Mouse (Mus musculus) heart, adult 9 months (tissue): ENCODE data around the gene Henmt1.

Source experiments
- DNase-seq, 2 experiments: peaks; one replicate each; pipeline ENCODE4 v3.0.0; 2022; ENCODE audit warnings: low spot score in 2 of 2

Gene Henmt1

GRCm38 (mm10) chr3:108940001-108940633 is 444 bp downstream of the Henmt1 start, which contains the start of gene Gm9857:
TSS of gene Gm9857 (minus strand) at chr3:108940445.
- DNase-seq: no peak

DNA sequence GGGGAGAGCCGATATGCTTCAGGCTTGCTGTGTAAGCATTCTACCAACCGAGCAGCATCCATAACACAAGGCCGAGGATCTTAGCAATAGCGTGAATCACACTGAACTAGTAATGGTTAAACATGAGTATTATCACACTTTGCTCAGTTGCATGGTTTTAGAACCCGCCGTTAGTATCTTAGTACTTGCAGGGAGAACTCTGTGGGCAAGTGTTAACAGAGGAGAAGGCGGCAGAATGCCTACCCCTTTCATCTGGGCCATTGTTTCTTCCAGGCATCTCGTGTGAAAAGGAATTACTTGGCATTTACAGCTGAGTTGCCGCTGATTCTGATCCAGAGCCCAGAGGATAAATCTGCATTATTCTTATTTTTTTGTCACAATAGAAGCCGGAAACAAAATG is 1.3 kb downstream of the Henmt1 start:
- DNase-seq: no peak

GRCm38 (mm10) chr3:108957976-108958375 is 18.3 kb downstream of the Henmt1 start:
- no peak for DNase-seq

DNA sequence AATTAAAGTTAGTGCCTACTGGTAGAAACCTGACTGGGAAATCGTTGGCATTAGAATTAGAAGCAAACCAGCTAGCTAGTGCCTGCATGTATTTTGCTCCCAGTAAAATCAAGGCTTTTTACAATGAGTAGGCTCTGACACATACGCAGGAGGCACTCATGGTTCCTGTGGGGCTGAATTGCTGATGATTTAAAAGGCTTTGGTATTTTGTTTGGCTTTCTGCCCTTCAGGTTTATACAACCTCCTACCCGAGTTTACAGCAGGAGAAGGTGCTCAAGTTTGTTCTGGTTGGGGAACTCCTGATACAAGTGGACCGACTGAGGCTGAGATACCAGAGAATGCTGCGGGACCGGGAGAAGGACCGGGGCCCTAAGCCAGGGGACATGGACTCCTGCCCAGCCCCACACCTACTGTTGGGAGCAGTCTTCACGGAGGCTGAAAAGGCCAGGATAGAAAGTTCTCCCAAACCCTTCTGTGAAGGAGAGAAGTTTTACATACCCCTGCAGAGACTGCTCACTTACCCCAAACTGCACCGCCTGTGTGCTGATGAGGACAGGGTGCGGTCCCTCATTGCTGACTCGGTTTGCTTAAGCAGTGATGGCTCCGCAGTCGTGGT is 20.1 kb downstream of the Henmt1 start:
- DNase-seq: no peak

GRCm38 (mm10) chr3:108961226-108961625 is 21.6 kb downstream of the Henmt1 start:
- DNase-seq: no peak

DNA sequence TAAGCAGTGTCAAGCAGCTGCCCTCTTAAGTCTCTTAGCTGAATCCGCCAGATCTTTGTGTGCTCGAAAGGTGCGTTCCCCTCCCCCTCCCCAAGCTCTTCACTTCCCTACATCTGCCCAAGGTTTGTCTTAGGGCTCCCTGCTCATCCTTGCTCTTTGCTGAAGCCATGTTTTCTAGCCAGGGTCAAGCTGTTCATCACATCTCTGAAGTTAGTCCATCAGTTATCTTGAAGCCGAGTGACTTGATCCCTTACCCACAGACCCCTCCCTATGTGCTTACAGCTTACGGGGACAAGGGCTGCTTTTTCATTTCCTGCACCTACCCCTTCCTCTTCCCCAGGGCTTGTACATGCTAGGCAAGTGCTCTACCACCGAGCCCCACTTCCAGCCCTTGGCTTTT is 22.0 kb downstream of the Henmt1 start:
- no peak for DNase-seq

GRCm38 (mm10) chr3:108963278-108963677 is 23.6 kb downstream of the Henmt1 start:
- no peak for DNase-seq

GRCm38 (mm10) chr3:108963776-108964175 is 24.1 kb downstream of the Henmt1 start:
- DNase-seq: no peak

DNA sequence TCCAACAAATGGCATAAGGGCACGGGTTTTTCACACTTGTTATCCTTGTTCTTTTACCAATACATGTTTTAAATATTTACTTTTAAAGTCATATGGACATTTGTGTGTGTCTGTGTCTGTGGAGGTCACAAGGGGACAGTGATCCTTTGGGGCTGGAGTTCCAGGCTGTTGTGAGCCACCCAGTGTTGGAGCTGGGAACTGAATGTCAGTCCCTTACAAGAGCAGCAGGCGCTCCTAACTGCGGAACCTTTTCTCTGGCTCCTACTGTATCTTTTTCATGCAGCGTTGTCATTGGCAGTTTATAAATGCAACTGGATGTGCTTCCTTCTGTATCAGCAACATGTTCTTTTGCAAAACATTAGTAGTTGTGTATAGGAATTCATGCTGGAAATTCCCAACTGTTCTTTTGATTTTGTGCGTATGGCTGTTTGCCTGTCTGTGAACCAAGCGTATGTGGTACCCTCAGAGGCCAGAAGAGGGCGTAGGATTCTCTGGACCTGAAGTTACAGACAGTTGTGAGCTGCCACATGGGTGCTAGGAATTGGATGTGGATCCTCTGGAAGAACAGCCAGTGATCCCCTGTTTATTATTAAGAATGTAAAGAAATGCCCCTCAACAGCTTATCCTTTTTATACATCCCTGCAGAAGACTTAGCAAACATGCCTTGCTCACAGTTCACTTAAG is 24.8 kb downstream of the Henmt1 start:
- DNase-seq: no peak

DNA sequence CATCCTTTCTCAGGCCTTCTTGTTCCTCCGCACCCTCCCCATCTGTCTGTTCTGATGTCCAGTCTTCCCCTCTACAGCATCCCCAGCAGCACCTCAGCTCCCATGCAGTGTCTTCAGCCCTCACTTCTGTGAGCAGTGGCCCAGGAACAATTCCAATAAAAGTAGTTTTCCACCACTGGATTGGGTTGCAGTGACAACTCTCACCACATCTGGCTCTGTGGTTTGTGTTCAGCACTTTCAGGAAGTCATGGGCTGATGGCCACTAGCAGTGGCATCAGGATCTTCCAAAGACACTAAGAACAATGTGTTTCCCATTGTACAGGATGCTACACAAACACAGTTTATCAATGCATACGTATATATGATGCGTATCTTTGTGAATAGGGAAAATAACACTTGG is 26.4 kb downstream of the Henmt1 start:
- DNase-seq: no peak

GRCm38 (mm10) chr3:108973980-108974660 is 34.4 kb downstream of the Henmt1 start:
- DNase-seq: no peak

- no peak for DNase-seq
Measured at GRCm38 (mm10) chr3:108974920-108975485, 35.3 kb downstream of the Henmt1 start.

GRCm38 (mm10) chr3:108977340-108978030 is 37.8 kb downstream of the Henmt1 start:
- DNase-seq: no peak

DNA sequence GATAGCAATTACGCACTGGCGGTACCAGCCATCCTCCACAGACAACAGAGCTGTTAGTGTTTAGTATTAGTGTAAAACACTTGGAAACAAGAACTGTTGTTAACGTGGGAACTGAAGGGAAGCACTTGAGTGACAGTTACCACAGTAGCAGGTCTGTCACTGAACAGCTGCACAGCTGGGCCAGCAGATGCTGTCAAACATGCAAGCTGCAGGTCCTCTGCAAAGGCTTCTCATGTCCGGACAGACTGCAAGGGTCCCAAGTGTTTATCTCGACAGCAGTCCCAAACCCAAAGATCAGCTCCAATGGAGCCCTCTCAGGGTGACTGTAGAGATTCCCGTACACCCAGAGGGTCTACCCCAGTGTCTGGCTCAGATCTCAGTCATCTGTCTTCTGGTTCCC is 42.3 kb downstream of the Henmt1 start:
- DNase-seq: no peak

GRCm38 (mm10) chr3:108983989-108984388 is 44.3 kb downstream of the Henmt1 start:
- no peak for DNase-seq

DNA sequence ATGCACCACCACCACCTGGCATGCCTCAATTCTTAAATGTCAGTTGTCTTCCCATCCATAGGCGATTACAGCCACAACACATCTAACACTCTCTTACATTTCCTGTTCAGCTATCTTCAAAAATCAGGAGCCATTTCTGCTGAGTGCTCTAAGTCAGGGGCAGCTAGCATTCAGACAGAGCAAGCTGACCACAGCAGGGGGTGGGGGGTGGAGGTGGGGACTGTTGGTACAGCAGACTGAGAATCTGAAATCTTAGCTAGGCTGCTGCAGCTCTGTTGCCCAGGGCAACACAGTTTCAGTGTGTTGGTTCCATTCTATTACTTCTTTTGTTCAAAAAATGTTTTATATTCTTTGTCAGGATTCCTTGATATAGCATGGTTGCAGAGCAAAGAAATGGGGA is 46.9 kb downstream of the Henmt1 start:
- no peak for DNase-seq

- no peak for DNase-seq
Measured at GRCm38 (mm10) chr3:108987009-108987659, 47.5 kb downstream of the Henmt1 start.

DNA sequence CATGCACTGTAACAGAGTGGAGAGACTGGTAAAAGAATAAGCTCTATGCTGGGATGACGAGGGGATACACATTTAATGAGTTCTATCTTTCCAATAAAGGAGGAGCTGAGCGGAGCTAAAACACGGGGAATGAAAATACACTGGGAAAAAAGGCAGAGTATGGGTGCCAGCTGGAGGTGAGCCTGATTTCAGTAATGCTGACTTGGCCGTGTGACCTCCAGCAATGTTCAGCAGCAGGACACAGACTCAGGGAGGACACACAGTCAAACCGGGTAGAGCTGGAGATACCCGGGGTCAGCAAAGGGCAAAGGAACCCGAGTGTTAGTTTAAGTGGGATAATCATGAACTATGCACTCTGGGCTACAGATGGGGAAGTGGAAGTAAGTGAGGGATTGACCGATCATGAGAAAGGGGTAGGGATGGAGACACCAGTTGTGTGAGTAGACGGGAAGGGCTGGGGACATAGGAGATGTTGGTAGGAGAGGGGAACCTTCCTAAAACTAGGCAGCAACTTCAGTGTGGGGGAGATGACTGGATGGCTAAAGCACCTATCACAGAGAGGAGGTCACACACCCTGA is 50.4 kb downstream of the Henmt1 start:
- DNase-seq: peak in 1 of 2 experiments; percentile 46

GRCm38 (mm10) chr3:108994477-108994876 is 54.8 kb downstream of the Henmt1 start:
- no peak for DNase-seq

DNA sequence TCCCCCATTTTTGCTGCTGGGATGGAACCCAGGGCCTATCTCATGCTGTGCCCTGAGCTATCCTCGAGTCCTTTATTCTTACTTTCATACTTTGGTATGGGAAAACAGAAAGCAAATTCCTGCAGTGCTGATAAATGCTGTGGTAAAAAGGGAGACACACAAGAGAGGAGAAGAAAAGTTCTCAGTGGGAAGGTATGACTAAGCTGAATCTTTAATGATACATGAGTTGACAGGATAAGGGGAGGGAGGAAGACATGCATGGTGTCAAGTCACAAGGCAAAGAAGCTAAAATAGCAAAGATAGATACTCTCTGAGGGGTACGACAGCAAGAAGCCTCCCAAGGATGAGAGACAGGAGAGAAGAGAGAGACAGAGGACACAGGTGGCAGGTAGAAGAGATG is 55.7 kb downstream of the Henmt1 start:
- no peak for DNase-seq

- peak in 1 of 2 experiments; percentile 36 for DNase-seq
Measured at GRCm38 (mm10) chr3:108997284-108997683, 57.6 kb downstream of the Henmt1 start.
